Mouse (Mus musculus): ENCODE measurements around the gene Smoc1.

Smoc1 gene

DNA sequence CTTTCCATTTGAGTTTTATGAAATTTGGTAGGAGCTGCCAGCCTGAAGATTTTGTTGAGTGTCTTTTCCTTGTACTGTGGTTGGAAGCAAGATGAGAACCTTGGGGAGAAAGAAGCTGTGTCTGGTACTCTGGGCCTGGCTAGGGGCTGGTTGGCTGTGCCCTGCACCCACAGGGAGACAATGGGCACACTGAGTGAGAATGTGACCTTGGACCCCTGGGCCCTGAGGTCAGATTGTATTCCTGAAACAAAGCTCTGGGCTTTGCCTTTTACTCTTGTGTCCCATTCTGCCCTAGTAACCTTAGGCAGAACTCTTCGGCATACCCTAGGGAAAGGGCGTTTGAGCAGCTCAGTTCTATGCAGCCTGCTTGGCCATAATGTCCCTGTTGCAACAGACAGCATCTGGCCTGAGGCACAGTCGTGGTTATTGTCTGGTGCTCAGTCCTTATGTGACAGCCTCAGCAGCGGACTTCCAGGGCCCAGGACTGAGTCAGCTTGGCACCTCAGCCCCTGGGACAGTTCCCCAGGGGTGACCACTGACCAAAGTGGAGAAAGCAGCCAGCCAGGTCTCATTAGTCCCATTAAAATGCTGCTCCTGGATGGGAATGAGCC, 106.6 kb downstream of the Smoc1 start:
- no peak for DNase-seq

DNA sequence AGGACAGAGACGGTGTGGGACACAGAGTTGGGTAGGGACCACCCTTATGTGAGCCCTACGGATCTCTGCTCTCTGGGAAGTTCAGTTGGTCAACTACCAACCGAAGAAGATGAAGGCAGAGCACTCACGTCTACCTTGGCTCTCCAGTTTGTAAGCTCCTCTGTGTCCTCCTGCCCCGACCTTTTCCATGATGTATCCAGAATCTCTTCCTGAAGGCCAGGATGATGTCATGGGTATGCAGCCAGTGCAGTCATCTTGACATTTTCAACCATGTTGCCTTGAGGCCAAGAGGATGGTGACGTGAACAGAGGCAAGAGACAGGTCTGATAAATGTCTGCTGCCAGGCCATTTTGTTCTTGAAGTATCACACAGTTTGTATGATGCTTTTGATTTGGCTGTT, 111.6 kb downstream of the Smoc1 start:
- no peak for DNase-seq

DNA sequence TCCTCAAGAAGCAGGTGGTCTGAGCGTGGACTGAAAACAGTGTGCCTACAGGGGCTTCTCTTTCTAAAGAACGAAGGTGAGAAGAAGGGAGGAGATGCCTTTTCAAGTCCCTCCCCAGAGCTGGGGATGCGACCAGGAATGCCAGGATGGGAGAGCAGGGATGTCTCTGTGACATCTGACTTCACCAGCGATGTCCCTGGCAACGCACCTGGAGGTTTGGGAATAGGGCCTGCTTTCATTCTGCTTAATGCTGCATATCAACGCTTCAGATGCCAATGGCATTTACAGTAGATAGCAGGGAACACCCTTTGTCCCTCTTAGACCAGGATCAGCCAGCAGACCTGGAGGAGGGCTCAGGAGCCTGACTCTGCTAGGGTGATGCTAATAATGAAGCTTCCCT, 112.9 kb downstream of the Smoc1 start:
- DNase-seq = no peak

DNA sequence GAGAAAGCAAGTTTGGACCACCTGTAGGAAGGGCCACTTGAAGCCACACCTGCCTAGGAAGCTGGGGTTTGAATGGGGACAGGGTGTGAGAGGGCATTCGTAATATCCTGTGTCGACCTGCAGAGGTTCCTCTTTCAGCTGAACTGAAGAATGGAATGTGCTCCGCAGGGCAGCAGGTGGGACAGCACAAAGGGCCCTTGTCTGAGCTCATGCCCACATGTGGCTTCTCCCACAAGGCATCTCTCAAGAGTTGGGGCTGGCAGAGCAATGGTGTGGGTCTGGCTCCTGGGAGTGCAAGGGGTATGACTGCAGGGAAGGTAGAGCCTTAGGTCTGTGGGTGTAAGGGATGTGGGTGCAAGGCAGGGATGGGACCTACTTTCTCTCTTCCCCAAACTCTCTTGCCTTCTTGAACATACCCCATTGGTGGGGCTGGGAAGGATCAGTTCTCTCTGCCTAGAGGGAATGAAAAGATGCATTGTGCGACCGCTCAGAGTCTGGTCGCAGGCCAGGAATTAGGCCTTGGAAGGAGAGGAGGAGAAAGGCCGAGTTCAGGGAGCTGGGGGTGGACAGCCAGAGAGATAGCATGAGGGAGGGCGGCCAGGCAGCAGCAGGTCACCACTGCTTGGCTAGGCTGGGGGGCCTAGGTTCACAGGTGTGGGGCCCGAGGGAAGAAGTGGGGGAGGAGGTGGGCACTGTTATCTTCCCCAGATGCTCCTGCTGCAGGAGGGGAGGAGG, 114.2 kb downstream of the Smoc1 start:
- no peak for DNase-seq

DNA sequence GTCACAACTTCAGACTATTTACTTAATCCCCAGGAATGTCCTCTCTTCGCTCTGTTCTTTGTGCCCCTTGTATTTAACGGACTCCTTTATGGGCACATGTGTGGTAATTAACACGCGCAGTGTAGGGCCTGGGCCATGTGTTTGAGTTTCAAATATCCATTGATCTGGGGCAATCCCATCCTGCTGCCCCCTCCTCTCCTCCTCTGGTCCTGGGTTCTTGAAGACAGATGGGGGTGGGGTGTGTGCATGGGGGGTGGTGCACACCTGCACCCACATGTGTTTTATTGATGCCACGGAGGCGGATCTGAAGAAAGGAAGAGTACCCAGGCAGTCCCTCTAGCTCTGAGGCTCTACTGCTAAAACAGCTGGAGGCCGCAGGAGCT, 114.7 kb downstream of the Smoc1 start:
- no peak for DNase-seq

DNA sequence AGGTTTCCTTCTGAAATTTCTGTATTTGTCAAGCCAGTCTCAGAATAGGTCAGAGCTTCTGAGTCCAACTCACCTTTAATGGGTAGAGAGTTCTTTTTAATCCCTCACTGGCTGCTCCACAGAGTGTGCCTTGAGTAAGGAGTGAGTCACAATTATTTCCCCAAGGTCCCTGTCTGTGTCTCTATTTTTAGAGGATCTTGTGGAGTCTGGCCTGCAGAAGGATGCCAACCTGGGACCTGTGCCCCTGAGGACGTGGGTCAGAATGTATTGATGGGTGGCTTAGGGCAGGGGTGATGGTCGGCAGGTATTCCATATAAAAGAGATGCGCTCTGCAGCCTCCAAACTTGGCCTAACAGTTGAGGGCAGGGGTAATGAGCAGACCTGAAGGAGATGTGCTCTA, 115.6 kb downstream of the Smoc1 start:
- no peak for DNase-seq

DNA sequence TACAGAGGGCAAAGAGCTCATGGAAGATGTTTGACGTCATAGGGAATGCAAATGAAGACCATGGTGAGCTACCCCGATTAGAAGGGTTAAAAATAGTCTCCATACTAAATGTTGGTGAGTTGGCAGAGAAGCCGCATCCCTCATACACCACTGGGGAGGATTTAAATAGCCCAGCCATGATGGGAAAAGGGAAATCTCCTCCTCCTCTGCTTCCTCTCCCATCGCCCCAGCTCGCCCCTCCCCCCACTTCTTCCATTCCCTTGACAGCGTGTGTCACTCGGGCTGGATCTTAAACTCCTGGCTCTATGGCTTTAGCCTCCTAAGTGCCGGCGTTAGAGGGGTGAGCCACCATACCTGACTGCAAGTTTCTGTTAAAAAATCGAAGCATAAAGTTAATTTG, 117.6 kb downstream of the Smoc1 start:
- no peak for DNase-seq

DNA sequence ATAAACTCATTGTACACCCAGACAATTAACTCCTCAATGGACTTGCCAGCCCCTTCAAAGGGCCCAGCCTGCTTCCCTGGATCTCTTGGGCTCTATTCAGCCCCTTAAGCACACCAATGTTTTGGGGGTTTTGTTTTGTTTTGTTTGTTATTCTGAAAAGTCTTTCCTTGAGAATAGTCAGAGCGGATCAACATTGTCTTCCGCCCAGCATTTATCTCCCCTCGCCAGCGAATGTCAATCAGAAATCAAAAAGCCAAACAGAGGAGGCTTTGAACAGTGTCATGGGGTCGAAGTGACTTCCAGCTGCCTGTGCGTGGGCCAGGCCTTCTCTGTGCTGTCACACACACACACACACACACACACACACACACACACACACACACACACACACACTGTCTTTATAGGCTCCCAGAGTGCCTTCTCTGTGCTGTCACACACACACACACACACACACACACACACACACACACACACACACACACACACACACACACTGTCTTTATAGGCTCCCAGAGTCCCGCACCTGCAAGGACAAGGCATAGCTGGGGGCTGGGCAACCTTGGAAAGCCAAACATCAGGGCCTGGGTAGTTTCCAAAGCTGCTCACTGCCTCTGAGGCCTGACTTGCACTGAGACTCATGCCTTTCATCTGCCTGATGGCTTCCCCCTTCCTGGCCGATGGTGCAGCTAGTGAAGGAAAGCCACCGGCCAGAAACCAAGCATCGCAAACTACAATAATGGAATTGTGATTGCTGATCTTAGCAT, 120.0 kb downstream of the Smoc1 start:
- DNase-seq = no peak

DNA sequence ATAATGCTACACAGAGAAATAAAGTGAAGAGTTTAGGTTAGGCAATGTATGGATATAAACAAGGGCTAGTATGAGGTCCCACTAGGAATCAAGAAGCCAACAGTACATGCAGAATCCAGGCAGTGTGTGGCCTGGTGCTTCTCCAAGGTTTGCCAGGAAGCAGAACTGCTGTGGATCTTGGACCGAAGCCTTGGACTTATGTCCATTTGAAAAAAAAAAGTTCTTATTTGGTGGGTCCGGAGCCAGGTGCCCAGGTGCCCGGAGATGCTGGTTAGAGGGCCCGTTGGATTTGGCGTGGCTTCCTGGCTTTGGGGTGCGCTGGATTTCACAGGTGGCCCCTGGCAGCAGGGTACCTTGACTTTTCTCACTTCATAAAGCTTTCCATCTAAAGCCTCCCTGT, 121.3 kb downstream of the Smoc1 start:
- no peak for DNase-seq

DNA sequence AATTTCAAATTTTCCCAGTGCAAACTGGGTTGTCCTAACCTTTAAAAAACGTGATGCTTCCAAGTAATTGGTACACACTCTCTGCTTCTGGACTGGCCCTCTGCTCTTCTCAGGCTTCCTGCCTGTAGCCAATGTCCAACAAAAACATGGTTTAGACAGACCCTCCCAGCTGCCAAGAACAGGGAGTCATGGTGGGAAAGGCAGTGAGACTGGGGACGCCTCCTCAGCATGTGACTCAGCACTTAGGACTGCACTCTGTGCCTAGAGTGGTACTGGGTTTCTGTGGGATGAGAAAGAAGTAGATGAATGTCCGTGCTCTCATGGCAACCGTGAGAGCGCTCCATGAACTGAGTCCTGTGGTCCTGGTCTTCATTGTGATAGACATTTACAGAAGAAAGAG, 124.3 kb downstream of the Smoc1 start:
- DNase-seq = no peak

DNA sequence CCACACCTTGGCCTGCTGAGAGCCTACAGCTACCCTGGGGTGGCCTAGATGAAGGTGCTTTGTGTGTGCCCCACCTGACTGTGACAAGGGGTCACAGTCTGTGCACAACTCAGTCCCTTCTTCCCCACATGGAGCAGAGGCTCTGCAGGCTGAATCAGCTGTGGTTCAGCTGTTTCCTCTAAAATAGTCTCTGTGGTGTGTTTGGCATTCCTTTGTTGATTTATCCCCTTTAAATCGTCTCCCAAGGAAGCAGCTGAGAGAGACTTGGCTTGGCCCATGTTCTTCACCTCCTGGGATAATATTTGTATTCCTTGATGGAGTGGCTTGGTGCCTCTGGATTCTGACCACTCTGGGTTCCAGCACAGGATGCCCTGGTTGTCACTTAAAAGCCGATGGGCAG, 125.5 kb downstream of the Smoc1 start:
- no peak for DNase-seq

DNA sequence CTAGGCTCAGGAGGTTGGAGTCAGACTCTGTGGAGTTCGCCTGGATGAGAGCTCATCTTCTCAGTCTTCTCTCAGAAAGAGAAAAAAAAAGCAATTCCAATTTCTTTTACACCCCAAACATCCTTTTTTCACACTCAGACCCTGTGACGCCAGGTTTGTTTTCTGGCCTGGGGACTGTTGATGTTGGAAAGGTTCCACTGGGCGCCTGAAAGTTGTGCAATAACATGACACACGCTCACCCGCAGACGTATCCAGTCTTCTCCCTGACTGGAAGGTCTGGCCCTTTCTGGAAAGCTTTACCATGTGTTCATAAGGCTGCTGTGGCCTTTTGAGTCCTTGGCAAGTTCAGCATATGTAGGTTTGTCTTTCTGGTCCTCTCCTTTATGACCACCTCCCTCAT, 129.1 kb downstream of the Smoc1 start:
- peak; percentile 2 to 7 for DNase-seq

DNA sequence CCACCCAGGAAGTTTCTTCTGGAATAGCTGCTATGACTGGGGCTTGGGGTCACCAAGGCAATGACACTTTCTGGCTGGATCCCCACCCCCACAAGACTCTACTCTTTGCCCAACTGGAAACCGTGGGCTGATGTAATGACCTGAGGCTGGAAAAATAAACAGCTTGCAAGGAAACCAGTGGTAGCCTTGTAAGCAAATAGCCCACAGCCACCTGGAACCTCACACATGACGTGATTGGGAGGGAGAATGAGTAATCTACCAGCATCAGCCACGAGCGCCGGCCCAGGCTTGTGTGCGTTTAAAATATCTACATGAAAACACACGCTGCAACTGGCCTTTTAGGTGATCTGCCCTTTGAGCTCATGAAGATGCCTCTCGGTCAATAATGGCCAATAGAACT, 130.2 kb downstream of the Smoc1 start:
- no peak for DNase-seq

DNA sequence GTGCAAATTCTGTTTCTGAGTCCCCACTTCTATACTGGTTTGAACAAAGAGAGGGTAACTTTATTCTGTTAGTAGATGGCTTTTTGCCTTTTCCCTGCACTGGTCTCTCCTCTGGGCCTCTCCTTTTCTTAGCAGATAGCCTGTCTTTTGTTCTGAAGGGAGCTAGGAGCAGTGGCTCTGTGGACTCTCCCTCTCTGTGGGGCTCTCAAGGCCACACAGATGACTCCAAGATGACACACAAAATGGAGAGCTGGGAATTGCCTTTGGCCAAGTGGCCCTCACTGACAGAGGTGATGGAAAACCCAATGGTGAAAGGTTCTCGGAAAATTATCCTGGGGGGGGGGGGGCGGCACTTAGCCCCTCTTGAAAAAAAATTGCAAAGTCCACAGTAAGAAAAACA, 133.3 kb downstream of the Smoc1 start:
- DNase-seq = no peak

DNA sequence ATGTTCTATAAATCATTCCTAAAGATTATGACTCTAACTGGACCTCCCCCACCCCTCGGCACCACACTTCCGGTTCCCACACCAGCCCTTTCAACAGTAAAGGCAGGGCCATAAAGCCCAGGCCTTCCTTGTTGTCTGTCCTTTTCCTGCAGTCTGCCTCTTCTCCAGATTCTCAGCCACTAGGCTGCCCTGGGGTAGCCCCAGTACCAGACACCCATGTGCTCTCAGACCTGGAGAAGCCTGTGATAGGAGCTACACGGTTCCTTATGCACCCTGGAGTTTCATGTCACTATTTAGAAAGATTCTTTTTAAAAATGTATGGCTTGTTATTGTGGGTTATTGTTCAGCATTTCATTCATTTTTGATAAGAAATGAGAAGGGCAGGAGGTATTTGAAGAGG, 133.8 kb downstream of the Smoc1 start:
- DNase-seq = no peak

DNA sequence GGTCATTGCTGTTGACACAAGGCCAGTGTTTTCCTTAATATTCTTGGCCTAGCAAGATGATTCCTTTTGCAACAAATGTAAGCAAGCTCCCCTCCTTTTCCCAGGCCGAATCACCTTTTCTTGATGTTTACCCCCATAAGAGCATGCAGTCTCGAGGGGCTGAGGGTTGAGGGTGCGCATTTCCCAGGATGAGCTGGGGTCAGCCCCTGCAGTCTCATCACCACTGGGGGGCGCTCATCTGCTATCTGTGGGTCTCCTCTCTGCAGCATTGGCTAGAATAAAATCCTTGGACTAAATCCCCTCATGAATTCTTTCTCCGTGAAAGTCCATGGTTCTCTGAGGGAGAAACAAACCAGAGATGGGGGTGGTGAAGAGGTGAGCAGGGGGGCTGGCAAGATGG, 134.2 kb downstream of the Smoc1 start:
- DNase-seq = peak in 1 of 2 experiments; percentile 34

DNA sequence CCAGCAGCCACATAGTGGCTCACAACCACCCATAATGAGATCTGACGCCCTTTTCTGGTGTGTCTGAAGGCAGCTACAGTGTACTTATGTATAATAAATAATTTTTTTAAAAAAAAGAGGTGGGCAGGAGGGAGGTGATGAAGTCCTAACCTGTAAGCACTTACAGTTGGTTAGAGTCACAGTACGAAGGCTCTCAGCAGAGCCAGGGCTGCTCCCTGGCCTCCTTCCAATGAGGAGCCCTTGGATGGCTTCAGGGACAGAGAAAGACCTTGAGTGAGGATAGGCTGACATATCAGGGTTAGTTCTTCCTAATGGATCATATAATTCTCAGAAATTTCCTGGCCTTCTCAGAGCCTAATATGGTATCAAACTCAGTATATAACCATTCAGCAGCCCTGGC, 134.7 kb downstream of the Smoc1 start:
- no peak for DNase-seq

DNA sequence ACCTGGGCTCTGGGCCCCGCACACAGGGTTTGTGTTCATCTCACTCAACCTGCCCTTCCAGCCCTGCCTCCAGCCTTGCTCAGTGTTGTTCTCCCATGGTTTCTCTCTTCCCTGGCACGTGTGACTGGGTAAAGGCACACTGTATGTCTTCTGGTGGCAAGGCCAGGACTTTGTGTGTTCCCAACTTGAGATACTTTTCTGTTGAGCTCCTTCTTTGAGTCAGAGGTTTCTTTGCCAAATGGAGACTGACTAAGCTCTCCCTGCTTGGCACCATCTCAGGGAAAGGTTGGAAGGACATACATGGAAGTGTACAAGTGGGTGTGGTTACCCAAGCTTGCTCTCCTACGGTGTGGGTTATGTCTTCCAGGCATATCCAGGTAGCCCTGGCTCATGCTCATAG, 136.5 kb downstream of the Smoc1 start:
- no peak for DNase-seq

DNA sequence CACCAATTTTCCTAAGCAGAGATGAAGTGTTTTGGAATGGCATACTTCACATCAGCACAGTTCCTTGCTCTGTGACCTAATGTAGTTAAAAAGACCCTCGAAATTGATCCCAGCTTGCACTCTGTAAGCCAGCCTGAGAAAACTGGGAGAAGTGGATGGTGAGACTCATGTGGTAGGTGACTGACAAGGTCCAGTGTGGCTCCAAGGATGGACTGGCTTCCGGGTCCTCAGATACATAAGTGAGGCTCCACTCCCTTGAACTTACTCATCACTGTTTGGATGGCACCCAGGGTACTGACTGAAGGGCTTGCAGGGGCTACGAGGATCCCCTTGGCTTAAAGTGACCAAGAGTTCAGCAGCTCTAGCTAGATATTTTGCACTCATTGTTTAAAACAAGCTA, 137.0 kb downstream of the Smoc1 start:
- no peak for DNase-seq

DNA sequence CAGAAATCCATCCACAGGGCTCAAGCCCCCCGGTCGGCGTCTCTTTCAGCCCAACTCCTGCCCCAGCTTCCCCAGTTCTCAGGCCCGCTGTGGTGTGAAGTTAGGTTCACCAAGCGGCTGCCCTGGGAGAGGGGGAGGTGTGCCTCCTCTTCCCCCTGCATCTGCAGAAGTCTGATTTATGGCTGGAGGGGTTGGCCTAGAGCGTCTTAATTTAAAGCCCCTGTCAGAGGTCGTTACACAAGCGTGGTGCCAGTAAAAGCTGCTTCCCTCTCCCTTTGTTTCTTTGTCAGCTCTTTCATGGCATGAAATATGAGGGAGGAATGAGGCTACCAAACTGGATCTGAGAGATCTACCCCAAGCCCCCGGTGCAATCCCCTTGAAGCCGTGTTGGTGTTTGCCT, 139.5 kb downstream of the Smoc1 start:
- no peak for DNase-seq

DNA sequence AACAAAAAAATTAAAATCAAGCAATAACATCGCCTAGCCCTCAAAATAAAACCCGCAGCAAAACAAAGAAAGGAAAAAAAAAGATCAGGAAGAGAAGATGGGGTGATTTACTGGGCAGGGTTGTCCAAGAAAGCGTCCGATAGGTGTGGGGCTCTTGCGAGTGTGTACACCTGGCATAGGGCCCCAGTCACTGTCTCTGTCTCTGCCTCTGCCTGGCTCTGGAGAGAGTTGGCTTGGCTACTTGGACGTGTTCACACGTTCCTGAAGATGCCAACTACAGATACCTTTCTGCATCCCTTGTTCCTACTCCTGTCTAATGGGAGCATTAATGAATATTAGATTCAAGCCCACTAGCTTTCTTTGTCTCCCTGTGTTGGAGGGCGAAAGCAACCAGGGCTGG, 140.0 kb downstream of the Smoc1 start:
- DNase-seq = no peak

DNA sequence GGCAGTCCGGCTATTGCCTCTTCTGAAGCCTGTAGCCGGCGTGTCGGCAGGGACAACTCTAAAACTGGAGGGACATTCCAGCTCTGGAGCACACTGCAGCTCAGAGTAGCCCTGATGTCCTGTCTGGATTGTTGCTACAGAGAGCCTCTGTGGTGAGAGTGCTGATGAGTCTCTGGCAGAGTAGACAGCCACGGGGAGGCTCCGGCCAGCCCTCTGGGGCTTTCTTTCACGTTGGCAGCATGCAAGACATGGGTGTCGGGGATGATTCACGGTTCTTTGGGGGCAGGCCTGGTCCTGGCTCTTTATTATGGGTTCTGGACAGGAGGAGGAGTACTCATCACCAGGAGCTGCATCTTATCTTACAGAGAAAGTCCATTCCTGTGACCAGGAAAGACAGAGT, 140.5 kb downstream of the Smoc1 start:
- DNase-seq = no peak

DNA sequence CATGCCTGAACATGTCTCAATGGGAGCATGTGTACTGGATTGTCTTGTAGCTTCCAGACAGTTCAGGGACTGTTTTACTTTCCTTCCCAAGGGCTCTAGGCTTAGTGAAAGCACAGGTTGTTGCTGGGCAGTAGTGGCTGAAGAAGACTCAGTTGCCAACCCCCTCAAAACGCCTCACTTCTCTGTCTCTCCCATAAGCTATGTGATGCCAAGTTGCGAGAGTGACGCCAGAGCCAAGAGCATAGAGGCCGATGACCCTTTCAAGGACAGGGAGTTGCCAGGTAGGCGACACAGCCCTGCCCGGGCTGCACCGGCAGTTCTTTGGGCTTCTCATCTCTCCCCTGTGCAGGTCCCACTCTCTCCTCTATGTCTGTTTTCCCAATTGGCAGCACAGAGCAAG, 141.4 kb downstream of the Smoc1 start:
- no peak for DNase-seq

DNA sequence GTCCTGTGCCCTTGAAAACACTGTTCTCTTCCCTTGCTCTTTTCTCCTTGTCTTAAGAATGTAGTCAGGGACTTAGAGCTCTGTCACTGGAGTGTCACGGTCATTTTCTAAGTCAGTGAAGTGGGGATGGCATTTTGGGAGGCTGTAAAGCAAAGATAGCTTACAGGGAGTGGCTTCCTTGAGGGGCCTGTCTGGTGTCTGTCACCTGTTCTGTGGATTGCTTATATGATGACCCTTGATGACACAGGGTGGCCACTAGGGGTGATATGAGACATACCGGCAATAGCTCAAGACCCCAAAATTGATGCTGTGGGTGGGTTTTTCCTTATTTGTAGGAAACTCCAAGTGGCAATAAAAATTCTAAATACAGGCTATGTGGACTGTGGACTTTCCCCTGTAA, 141.9 kb downstream of the Smoc1 start:
- DNase-seq = no peak
